In the genomic region with DNA sequence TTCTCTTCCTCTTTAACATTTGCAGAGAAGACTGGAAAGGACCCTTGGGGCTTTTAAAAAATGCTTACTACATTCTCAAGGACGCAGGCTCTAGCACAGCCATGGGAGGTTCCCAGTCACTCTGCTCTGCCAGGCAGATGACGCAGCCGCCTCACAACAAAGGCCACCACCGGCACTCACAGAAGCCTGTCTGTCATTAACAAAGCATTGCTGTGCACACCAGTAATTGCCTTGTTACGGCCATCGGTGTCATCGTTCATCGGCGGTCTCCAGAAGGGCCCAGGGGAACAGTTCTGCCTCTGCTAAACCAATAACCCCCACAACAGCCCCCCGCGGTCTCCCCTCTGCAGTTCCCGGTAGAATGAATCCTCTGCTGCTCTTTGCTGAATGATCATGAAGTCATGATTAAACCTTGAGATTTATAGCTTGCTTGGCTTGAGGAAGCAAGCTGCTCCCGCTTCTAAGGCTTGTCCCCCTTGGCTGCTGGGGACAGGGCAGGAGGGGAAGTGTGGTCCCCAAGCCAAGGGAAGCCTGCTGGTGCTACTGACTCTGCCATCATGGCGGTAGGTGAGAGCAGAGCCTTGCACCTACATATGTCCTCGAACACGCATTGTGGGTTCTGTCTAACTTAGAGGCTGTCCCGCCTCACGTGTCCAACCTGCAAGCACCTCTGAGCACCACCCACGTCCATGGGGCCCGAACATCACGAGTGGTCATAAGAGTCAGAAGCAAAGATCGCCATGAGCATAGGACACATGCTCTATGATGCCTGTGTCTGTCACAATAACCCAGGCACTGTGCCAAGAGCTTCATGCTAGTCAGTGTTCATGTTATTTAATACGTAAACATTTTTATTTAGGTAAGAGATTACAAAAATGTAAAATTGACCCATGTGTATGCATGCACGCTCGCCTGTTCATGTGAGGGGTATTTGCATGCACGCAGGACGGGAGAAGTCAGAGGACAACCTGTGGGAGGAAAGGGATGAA, we compare ENCODE assay signal across 9 mouse cellular contexts. TPM values are rescaled to one million over a fixed set of nuclear protein-coding genes. Genes with fewer than 3 reads are reported as not detected.
DNase-seq lines count a peak whose midpoint lies in the region; ATAC-seq and TF ChIP-seq lines count a peak whose summit lies in the region.
"Had no signal": no experiment of that assay in that cellular context is flagged by ENCODE, and none has a peak within 500 bp of the region (broad histone marks: within the 10 kb centered on the region; RNA-seq: fewer than 3 reads in every experiment).

No protein-coding gene starts in this region.

- H3K9me3 ChIP-seq in kidney, embryonic 14.5 days (ENCODE audit: control insufficient read depth, low read length) = no peaks in the 10 kb centered on the region
- H3K9me3 ChIP-seq in forebrain, embryonic 15.5 days = no peaks in the 10 kb centered on the region
- no peaks in the 10 kb centered on the region for H3K9me3 ChIP-seq in midbrain, postnatal 0 days (ENCODE audit: low read length)
- H3K9me3 ChIP-seq in heart, embryonic 10.5 days = no peaks in the 10 kb centered on the region

- 0 out of 2 replicates have a peak overlapping the region, but pooled peaks have one; percentile 6 for H3K4me2 ChIP-seq in kidney, embryonic 14.5 days (replicated peaks; ENCODE audit: low read depth, low read length)
- H3K4me2 ChIP-seq in forebrain, embryonic 15.5 days (replicated peaks) = no peak overlapping the region; the same call in 1 of the 2 replicates
- peak overlapping the region; percentile 12; the same call in 1 of the 2 replicates for H3K4me2 ChIP-seq in midbrain, postnatal 0 days (ENCODE audit: low read depth, low read length, poor library complexity, severe bottlenecking)

- no peak for ATAC-seq in kidney, embryonic 14.5 days (ENCODE audit: low FRiP score, low TSS enrichment)
- ATAC-seq in forebrain, embryonic 15.5 days (replicated peaks) = peak; percentile 55
- ATAC-seq in midbrain, postnatal 0 days (ENCODE audit: low FRiP score) = peak; percentile 27; the same call in 1 of the 2 replicates

- 38% methylated on average over 27 of the region's 27 CpGs for WGBS in kidney, embryonic 14.5 days
- 48% methylated on average over 27 of the region's 27 CpGs for WGBS in forebrain, embryonic 15.5 days
- 47% methylated on average over 27 of the region's 27 CpGs for WGBS in midbrain, postnatal 0 days
- WGBS in heart, embryonic 10.5 days = 64% methylated on average over 27 of the region's 27 CpGs

- no peaks in the 10 kb centered on the region for H3K36me3 ChIP-seq in kidney, embryonic 14.5 days (ENCODE audit: control insufficient read depth, insufficient read depth, low read length)
- H3K36me3 ChIP-seq in forebrain, embryonic 15.5 days = no peaks in the 10 kb centered on the region
- no peaks in the 10 kb centered on the region for H3K36me3 ChIP-seq in midbrain, postnatal 0 days (ENCODE audit: insufficient read depth, low read length)
- H3K36me3 ChIP-seq in heart, embryonic 10.5 days = no peaks in the 10 kb centered on the region

- no peak for TF ChIP-seq CTCF in midbrain, postnatal 0 days (IDR thresholded peaks at IDR 0.05)

- DNase-seq in kidney, adult 11 months = no peak
- peak; percentile 76 for DNase-seq in adrenal gland, postnatal 14 days
- DNase-seq in midbrain, postnatal 0 days (ENCODE audit: low spot score) = peak; percentile 67
- DNase-seq in right cerebral cortex, postnatal 14 days = no peak
- DNase-seq in testis, postnatal 10 days (ENCODE audit: low spot score) = no peak
- DNase-seq in heart, embryonic 10.5 days (ENCODE audit: low spot score) = no peak
- DNase-seq: lung, postnatal 14 days had no signal

- H3K27ac ChIP-seq in kidney, embryonic 14.5 days (ENCODE audit: low read depth, low read length) = no peak overlapping the region
- H3K27ac ChIP-seq in forebrain, embryonic 15.5 days (replicated peaks) = 0 out of 2 replicates have a peak overlapping the region, but pooled peaks have one; percentile 4
- peak overlapping the region; percentile 51 for H3K27ac ChIP-seq in midbrain, postnatal 0 days (ENCODE audit: low read depth, low read length)
- H3K27ac ChIP-seq in heart, embryonic 10.5 days = no peak overlapping the region

- no peak overlapping the region for H3K9ac ChIP-seq in kidney, embryonic 14.5 days (ENCODE audit: low read depth, low read length)
- H3K9ac ChIP-seq in forebrain, embryonic 15.5 days (replicated peaks) = no peak overlapping the region; the same call in 1 of the 2 replicates
- 0 out of 2 replicates have a peak overlapping the region, but pooled peaks have one; percentile 36 for H3K9ac ChIP-seq in midbrain, postnatal 0 days (replicated peaks; ENCODE audit: low read length, poor library complexity, severe bottlenecking)

- no peaks in the 10 kb centered on the region for H3K4me1 ChIP-seq in kidney, embryonic 14.5 days (ENCODE audit: control insufficient read depth, insufficient read depth, low read length)
- H3K4me1 ChIP-seq in forebrain, embryonic 15.5 days = peaks cover 9% of the 10 kb centered on the region
- peaks cover 7% of the 10 kb centered on the region; the same call in 1 of the 2 replicates for H3K4me1 ChIP-seq in midbrain, postnatal 0 days (ENCODE audit: insufficient read depth, low read length)
- peaks cover 9% of the 10 kb centered on the region for H3K4me1 ChIP-seq in heart, embryonic 10.5 days

- peaks cover 11% of the 10 kb centered on the region for H3K27me3 ChIP-seq in kidney, embryonic 14.5 days (ENCODE audit: control insufficient read depth, insufficient read depth, low read length)
- peaks cover 42% of the 10 kb centered on the region for H3K27me3 ChIP-seq in forebrain, embryonic 15.5 days
- no peaks in the 10 kb centered on the region for H3K27me3 ChIP-seq in midbrain, postnatal 0 days (ENCODE audit: insufficient read depth, low read length)
- H3K27me3 ChIP-seq in heart, embryonic 10.5 days (ENCODE audit: insufficient read depth, poor library complexity, severe bottlenecking) = peaks cover 8% of the 10 kb centered on the region; the same call in 1 of the 2 replicates

- no peak overlapping the region for H3K4me3 ChIP-seq in kidney, embryonic 14.5 days (ENCODE audit: low read length)
- no peak overlapping the region for H3K4me3 ChIP-seq in forebrain, embryonic 15.5 days
- no peak overlapping the region for H3K4me3 ChIP-seq in midbrain, postnatal 0 days (ENCODE audit: low read depth, low read length)
- no peak overlapping the region for H3K4me3 ChIP-seq in heart, embryonic 10.5 days

RNA-seq across cellular contexts. Expression of gene Cfap77, which starts 38.0 kb away (rescaled TPM):
- polyA plus RNA-seq in kidney, embryonic 14.5 days (2014; fragmentation: Nextera tagmentation; extraction: Ambion mirVana) = 0.37 and 0.51 TPM in 2 replicates
- 0.41 and 0.93 TPM in 2 replicates for total RNA-seq in adrenal gland, postnatal 14 days (2021)
- polyA plus RNA-seq in forebrain, embryonic 15.5 days (2015; fragmentation: Nextera tagmentation; extraction: Ambion mirVana) = 0.26 TPM in 1 of 2 replicates, not detected in the other
- 1.0 and 3.3 TPM in 2 replicates for total RNA-seq in midbrain, postnatal 0 days (2014; rRNA removed)
- polyA plus RNA-seq in midbrain, postnatal 0 days (2015; fragmentation: Nextera tagmentation; extraction: Ambion mirVana) = 1.2 and 1.3 TPM in 2 replicates
- polyA plus RNA-seq in heart, embryonic 10.5 days (2016; fragmentation: Nextera tagmentation; extraction: Ambion mirVana) = 0.13 and 0.51 TPM in 2 replicates

RNA-seq across cellular contexts. Expression of gene Ttf1, which starts 43.2 kb away (rescaled TPM):
- polyA plus RNA-seq in kidney, embryonic 14.5 days (2014; fragmentation: Nextera tagmentation; extraction: Ambion mirVana) = 9.4 and 10.9 TPM in 2 replicates
- 12.0 and 16.3 TPM in 2 replicates for total RNA-seq in adrenal gland, postnatal 14 days (2021)
- polyA plus RNA-seq in forebrain, embryonic 15.5 days (2015; fragmentation: Nextera tagmentation; extraction: Ambion mirVana) = 9.0 and 10.5 TPM in 2 replicates
- 4.9 and 5.1 TPM in 2 replicates for total RNA-seq in midbrain, postnatal 0 days (2014; rRNA removed)
- 3.1 and 3.3 TPM in 2 replicates for polyA plus RNA-seq in midbrain, postnatal 0 days (2015; fragmentation: Nextera tagmentation; extraction: Ambion mirVana)
- 7.5 and 9.5 TPM in 2 replicates for polyA plus RNA-seq in heart, embryonic 10.5 days (2016; fragmentation: Nextera tagmentation; extraction: Ambion mirVana)

Comparison
In these comparisons a context has a peak if more than half of its experiments do, and no peak if none do; other contexts are left out.
1. H3K27ac ChIP-seq: peak in forebrain, embryonic 15.5 days (single experiment) and midbrain, postnatal 0 days (single experiment); none in kidney, embryonic 14.5 days (single experiment) and heart, embryonic 10.5 days (single experiment).
2. DNase-seq: peak in adrenal gland, postnatal 14 days (single experiment) and midbrain, postnatal 0 days (single experiment); none in kidney, adult 11 months (single experiment), right cerebral cortex, postnatal 14 days (single experiment), testis, postnatal 10 days (single experiment) and heart, embryonic 10.5 days (single experiment).